Mouse (Mus musculus) lung, embryonic 16.5 days (tissue): ENCODE measurements around the gene Ebf1. TPM values are rescaled to one million over a fixed set of nuclear protein-coding genes. Genes with fewer than 3 reads are reported as not detected.

Experiments
- ATAC-seq: fragments of 200-750 bp; cut with Nextera tagmentation; 2 replicates; pipeline ENCODE4 v1.8.0; 2017; ENCODE audit warnings: low read depth, mild to moderate bottlenecking, moderate library complexity
- H3K27ac ChIP-seq: fragments of 300-500 bp; sonication (generic); 2 replicates; pipeline ENCODE4 v1.5.1; 2014; ENCODE audit warnings: mild to moderate bottlenecking, control low read depth, low read length
- H3K27me3 ChIP-seq: fragments of 300-500 bp; sonication (generic); 2 replicates; pipeline ENCODE4 v1.6.1; 2014; ENCODE audit warnings: low read depth, low read length, mixed read lengths; ENCODE audit not compliant: control insufficient read depth, insufficient read depth
- H3K36me3 ChIP-seq: fragments of 300-500 bp; sonication (generic); 2 replicates; pipeline ENCODE4 v1.6.1; 2014; ENCODE audit warnings: low read length; ENCODE audit not compliant: control insufficient read depth, insufficient read depth
- H3K4me1 ChIP-seq: fragments of 300-500 bp; sonication (generic); replicated peaks from 2 replicates; pipeline ENCODE4 v1.6.1; 2014; ENCODE audit warnings: low read length, mixed read lengths; ENCODE audit not compliant: control insufficient read depth, insufficient read depth
- H3K4me2 ChIP-seq: fragments of 300-500 bp; sonication (generic); 2 replicates; pipeline ENCODE4 v1.6.1; 2014; ENCODE audit warnings: low read depth, low read length, control low read depth
- H3K4me3 ChIP-seq: fragments of 300-500 bp; sonication (generic); 2 replicates; pipeline ENCODE4 v1.5.1; 2014; ENCODE audit warnings: mild to moderate bottlenecking, low read length, control low read depth
- H3K9ac ChIP-seq: fragments of 300-500 bp; sonication (generic); 2 replicates; pipeline ENCODE4 v1.6.1; 2014; ENCODE audit warnings: low read length, control low read depth
- H3K9me3 ChIP-seq: fragments of 300-500 bp; sonication (generic); 2 replicates; pipeline ENCODE4 v1.6.1; 2016; ENCODE audit warnings: low read length; ENCODE audit not compliant: control insufficient read depth
- WGBS: fragments of 180-500 bp; shearing (Covaris S2); extraction: QIAGEN DNeasy Blood & Tissue Kit; methylation state at CpG from one replicate; pipeline ENCODE4 v1.1.7; 2014; 5-methylcytosine and 5-hydroxymethylcytosine counted together
- polyA plus RNA-seq: library from polyadenylated mRNA; unstranded; fragments of >200 nt; fragmentation: Nextera tagmentation; extraction: Ambion mirVana; gene quantifications from 2 replicates; pipeline ENCODE4 v1.2.1, GENCODE M21; 2015

The Ebf1 gene
- polyA plus RNA-seq, 1 experiment from 2014 or later, result 12.8 TPM

DNA sequence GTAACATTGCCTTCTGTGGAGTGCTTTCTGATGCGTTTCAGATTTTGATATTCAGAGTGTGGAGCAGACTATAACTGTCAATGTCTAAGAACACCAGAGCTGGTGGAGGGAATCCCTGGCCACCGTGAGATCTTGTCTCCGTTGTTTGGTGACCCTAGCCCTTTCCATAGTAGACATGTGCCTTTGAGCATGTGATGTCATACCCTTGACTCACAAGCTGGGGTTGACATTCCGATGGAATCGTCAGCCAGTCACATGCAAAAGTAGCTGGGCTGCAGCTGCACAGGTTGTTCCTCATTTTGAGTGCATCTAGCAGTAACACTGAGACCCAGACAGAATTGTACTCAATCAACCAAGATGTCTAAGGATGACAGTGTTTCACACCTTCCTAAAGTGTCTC, 7.4 kb downstream of the Ebf1 start:
- Histone ChIP-seq H3K4me2 (no peak overlapping the region), H3K27ac (no peak overlapping the region), H3K36me3 (no peaks in the 10 kb centered on the region), H3K27me3 (peaks cover 25% of the 10 kb centered on the region), H3K4me3 (no peak overlapping the region), H3K4me1 (no peaks in the 10 kb centered on the region), H3K9ac (no peak overlapping the region), H3K9me3 (no peaks in the 10 kb centered on the region)
- ATAC-seq, result no peak
- 37% methylated on average over 5 of the region's 5 CpGs for WGBS

DNA sequence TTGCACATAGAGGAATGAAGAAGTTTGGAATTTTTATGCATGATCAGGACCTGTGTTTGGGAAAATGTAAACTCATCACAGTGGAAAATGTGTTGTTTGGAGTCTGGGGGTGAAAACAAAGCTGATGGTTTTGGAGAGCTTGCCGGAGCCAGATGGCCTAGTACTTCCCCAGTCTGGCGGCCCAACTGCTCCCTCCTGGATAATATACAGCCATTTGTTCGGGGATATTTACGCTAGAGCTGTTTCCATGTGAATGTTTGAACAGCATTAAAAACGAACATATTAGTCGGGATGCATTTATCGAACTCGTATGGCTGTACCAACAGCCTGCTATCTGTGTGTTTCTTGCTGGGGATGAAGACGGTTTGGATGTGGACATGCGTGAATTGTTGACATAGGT, 8.9 kb downstream of the Ebf1 start:
- Histone ChIP-seq H3K27ac (no peak overlapping the region), H3K4me1 (no peaks in the 10 kb centered on the region), H3K4me2 (no peak overlapping the region), H3K27me3 (peaks cover 11% of the 10 kb centered on the region), H3K9ac (no peak overlapping the region), H3K9me3 (no peaks in the 10 kb centered on the region), H3K4me3 (no peak overlapping the region), H3K36me3 (no peaks in the 10 kb centered on the region)
- WGBS, result 74% methylated on average over 10 of the region's 10 CpGs
- ATAC-seq, result no peak

DNA sequence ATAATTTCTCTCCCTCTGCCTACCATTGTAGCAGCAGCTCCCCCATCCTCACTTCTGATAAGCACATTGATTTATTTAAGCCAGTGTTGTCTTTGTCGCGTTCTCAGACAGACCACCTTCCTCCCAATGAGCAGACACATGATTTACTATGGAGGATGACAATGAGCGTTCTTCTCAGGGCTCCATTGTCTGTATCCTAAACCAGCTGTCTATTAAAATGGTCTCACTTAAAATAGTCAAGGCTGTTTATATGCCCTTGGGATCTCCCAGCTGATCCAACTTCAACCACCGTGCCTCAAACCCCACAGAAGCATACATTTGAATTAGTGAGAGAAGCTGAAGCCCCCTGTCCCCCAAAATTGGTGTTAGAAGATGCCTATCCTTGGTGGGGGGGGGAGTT, 11.3 kb downstream of the Ebf1 start:
- H3K36me3 ChIP-seq, result no peaks in the 10 kb centered on the region
- no peak overlapping the region for H3K4me2 ChIP-seq
- WGBS, result 40% methylated on average over 4 of the region's 4 CpGs
- no peak overlapping the region for H3K9ac ChIP-seq
- no peak for ATAC-seq
- no peaks in the 10 kb centered on the region; the same call in 1 of the 2 replicates for H3K27me3 ChIP-seq
- H3K9me3 ChIP-seq, result no peaks in the 10 kb centered on the region
- no peak overlapping the region for H3K4me3 ChIP-seq
- H3K27ac ChIP-seq, result no peak overlapping the region
- no peaks in the 10 kb centered on the region for H3K4me1 ChIP-seq

DNA sequence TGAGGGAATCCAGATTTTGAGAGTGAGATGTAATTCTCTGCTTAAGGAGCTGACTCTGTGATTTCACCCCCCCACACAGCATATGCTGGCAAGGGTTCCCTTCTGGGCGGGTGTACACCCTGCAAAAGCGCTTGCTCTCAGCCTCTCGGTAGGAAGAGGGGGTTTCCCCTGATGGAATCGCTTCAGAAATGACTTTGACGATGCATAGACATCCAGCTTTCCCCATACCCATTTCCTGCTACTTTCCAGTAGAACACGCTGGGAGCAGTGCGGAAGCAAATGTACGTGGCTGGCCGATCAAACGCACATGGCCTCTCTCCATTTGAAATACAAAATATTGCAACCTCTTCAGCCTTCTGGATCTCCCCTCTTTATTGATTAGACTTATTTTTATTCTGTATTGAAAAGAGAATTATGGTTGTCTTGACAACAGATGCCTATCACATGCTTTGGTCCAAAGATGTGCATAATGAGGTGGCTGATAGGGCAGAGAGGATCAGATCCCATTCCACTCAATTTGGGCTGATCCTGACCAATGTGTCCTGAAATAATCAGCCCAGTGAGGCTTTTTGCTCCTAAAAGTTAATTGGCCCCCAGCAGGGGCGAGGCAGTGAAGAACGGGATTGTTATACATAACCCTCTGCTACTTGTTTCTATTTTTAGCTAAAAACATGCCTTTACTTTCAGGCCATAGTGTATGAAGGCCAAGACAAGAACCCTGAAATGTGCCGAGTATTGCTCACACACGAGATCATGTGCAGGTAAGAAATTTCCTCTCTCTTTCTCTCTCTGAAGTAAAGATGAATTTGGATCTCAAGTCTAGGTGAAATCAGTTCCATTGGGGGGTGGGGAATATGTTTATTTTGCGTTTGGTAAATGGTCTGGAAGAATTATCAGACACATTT, 15.2 kb downstream of the Ebf1 start:
- no peaks in the 10 kb centered on the region for H3K4me1 ChIP-seq
- ATAC-seq, result no peak
- H3K36me3 ChIP-seq, result no peaks in the 10 kb centered on the region
- H3K27me3 ChIP-seq, result no peaks in the 10 kb centered on the region
- no peaks in the 10 kb centered on the region for H3K9me3 ChIP-seq
- H3K27ac ChIP-seq, result no peak overlapping the region
- H3K4me2 ChIP-seq, result no peak overlapping the region
- H3K9ac ChIP-seq, result no peak overlapping the region
- no peak overlapping the region for H3K4me3 ChIP-seq
- WGBS, result 71% methylated on average over 15 of the region's 15 CpGs

DNA sequence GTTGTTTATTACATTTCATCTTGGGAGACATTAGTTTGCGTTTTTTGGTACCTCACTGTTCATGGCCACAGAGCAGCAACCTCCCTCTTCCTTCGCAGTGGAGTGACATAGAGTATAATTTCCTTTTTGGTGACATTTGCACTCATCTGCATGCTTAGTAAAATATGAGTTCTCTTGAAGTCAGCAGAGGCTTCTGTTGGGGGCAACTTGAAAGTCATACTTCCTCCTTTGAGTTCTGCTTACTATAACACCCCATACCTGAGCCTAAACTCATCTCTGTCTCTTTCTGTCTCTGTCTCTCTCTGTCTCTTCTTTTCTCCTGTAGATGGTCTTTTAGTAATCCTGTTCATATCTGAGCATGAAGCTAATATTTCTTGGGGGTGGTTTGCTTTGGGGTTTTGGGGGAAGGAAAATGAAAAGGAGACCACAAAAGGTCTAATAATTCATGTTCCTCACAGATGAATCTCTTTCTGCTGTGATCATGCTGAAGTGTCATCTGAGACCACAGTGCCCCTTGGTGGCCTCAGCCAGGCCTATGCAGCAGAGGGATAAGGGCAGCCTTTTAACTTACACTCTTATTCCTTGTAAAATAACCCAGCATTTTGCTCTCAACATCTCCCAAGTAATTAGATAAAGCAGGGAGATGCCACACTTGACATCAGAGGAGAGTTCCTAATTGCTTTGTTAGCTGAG, 16.0 kb downstream of the Ebf1 start:
- Histone ChIP-seq H3K27ac (no peak overlapping the region), H3K27me3 (no peaks in the 10 kb centered on the region; the same call in 1 of the 2 replicates), H3K9ac (no peak overlapping the region), H3K9me3 (no peaks in the 10 kb centered on the region), H3K4me3 (no peak overlapping the region), H3K4me2 (no peak overlapping the region), H3K36me3 (no peaks in the 10 kb centered on the region), H3K4me1 (no peaks in the 10 kb centered on the region)
- ATAC-seq, result no peak
- 58% methylated on average over 2 of the region's 2 CpGs for WGBS

DNA sequence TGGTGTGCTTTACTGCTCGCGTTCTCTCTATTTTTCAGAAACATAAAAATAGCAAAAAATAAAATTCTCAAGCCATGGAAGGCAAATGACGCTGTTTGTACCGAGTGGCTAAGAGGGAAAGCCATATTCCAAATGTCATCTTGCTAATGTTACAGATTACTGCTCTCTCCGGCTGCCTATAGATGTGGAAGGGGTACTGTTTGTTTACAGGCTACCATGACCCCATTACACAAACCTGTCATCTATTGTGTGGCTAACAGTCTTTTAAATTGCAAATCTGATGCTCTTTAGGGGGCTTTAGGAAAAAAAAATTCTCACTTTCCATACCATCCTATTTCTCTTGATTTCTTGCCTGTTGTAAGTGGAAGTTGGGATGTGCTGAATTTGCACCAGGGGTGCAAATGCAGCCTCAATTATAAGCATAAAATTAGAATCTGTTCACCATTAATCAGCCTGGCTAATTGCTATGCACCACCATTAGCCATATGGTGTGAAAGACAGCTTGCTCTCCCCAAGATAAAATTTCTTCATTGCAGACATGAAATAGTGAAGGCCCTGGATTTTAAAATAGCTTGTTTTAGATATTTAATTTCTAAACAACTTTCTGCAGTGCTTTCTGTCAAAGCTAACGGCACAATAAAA, 17.6 kb downstream of the Ebf1 start:
- Histone ChIP-seq H3K9ac (no peak overlapping the region), H3K4me1 (no peaks in the 10 kb centered on the region), H3K9me3 (no peaks in the 10 kb centered on the region), H3K36me3 (no peaks in the 10 kb centered on the region), H3K4me2 (no peak overlapping the region), H3K27ac (no peak overlapping the region), H3K4me3 (no peak overlapping the region), H3K27me3 (no peaks in the 10 kb centered on the region; the same call in 1 of the 2 replicates)
- 72% methylated on average over 6 of the region's 6 CpGs for WGBS
- no peak for ATAC-seq

DNA sequence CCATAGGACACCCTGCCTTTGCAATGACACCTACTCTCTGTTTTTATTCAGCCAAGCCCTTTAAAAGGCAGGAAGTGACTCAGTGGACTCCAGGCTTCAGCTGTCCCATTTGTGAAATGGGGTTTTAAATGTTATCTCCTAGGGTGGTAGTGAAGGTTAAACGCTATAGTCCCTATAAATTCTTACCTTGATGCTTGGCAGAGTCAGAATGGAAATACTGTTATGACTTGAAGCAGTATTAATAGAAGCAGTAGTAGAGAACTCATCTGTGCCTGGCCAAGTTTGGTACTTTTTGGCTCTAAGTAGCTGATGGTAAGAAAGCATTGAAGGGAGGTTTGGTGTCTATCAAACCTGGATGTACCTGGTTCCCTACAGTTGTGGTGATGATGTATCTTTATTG, 19.1 kb downstream of the Ebf1 start:
- H3K4me2 ChIP-seq, result no peak overlapping the region
- no peaks in the 10 kb centered on the region for H3K4me1 ChIP-seq
- no peaks in the 10 kb centered on the region for H3K36me3 ChIP-seq
- ATAC-seq, result no peak
- H3K9me3 ChIP-seq, result no peaks in the 10 kb centered on the region
- H3K27ac ChIP-seq, result no peak overlapping the region
- H3K4me3 ChIP-seq, result no peak overlapping the region
- H3K27me3 ChIP-seq, result no peaks in the 10 kb centered on the region; the same call in 1 of the 2 replicates
- WGBS, result 72% methylated on average over 1 of the region's 1 CpGs
- no peak overlapping the region for H3K9ac ChIP-seq

DNA sequence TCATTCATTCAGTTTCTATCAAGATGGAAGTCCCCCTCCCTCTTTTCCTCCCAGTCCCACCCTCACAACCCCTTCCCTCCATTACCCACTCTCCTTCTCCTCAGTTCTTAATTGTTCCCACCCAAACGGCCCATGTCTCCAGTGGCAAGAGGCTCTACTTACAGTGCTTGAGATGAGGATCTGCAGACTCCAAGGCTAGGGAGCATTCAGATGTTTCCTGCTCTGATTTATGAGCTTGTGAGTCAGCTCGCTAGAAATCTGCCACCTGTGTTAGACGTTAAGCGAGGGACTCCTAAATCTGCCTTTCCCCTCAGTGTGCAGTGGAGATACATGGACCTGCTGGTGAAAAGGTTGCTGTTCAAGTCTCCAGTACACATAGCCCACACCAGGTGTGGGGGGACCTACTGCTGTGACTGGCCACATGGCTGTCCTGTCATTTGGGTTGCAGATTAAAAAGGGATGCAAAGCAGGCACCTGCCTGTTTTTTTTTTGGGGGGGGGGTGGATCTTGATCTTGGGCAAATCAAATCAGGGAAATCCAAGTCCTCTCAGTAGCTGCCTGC, 21.2 kb downstream of the Ebf1 start:
- WGBS, result 62% methylated on average over 4 of the region's 4 CpGs
- H3K27me3 ChIP-seq, result no peaks in the 10 kb centered on the region; the same call in 1 of the 2 replicates
- no peak overlapping the region for H3K27ac ChIP-seq
- H3K36me3 ChIP-seq, result no peaks in the 10 kb centered on the region
- ATAC-seq, result no peak
- H3K4me1 ChIP-seq, result no peaks in the 10 kb centered on the region
- H3K4me2 ChIP-seq, result no peak overlapping the region
- no peaks in the 10 kb centered on the region for H3K9me3 ChIP-seq
- H3K9ac ChIP-seq, result no peak overlapping the region
- no peak overlapping the region for H3K4me3 ChIP-seq

DNA sequence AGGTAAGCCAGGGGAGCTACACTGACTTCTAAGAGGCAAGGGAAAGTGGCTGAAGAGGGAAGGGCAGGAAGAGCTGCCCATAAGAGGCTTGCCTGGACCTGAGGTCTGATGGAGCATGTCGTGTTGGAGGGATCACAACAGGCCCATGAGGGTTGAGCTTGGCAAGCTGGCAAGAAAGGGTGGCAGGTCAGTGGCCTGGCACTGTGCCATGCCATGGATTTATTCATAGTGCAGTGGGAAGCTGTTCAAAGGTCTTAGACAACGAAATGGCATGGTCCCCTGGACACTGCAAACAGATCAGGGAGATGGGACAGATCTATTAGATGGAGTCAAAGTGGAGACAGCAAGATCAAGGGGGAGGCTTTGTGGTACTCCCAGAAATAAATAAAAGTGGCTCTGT, 24.4 kb downstream of the Ebf1 start:
- ATAC-seq, result no peak

More for the DNA sequence above, 24.4 kb downstream of the Ebf1 start:
- no peaks in the 10 kb centered on the region; the same call in 1 of the 2 replicates for H3K27me3 ChIP-seq
- H3K36me3 ChIP-seq, result no peaks in the 10 kb centered on the region
- H3K9me3 ChIP-seq, result no peaks in the 10 kb centered on the region
- no peak overlapping the region for H3K27ac ChIP-seq
- WGBS, result 55% methylated on average over 2 of the region's 2 CpGs
- no peak overlapping the region for H3K4me3 ChIP-seq
- H3K9ac ChIP-seq, result no peak overlapping the region
- no peaks in the 10 kb centered on the region for H3K4me1 ChIP-seq
- no peak overlapping the region for H3K4me2 ChIP-seq
